Mouse (Mus musculus): Measurements from ENCODE around the gene Tmbim1.

GRCm38 (mm10) chr1:74321396-74321795 lies 16.0 kb upstream of the Tmbim1 start:
- TF ChIP-seq FLI1 (IDR thresholded peaks at IDR 0.05; ENCODE audit: low read length): no peak
- TF ChIP-seq GATA1 (IDR thresholded peaks at IDR 0.05; ENCODE audit: borderline replicate concordance, low read length): no peak

Data from megakaryocyte, embryonic 14.5 days (primary cell).